Mouse (Mus musculus): ENCODE measurements around the gene Ap1g2.

DNA sequence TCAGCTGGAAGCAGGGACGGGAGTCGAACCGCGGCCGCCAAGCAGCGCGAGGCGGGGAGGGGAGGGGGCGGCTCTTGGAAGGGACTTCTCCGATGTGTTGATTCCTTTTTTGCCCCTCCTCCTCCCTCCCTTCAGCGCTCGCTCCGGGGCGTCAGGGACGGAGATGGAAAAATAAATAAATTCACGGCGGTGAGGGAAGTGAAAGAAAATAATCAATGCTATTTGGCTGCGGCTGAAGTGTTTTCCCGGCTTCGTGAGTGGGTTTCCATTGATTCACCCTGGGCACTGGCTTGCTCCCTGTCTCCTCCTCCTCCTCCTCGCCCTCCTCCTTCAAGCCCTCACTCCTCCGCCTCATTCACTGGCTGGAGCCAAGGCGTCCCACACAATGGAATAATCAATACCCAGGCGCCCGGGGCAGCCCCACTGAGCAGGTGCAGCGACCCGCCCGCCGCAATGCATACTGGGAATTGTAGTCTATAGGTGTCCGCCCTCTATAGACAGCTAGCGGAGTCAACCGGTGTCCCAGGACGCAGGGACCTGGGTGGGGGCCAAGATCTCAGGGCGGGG lies 14.3 kb downstream of the Ap1g2 start, which contains the start of gene Zfhx2:
- TF ChIP-seq USF1 (IDR thresholded peaks at IDR 0.05; ENCODE audit: low read depth): no peak
- peak; percentile 36 for TF ChIP-seq POLR2A (IDR thresholded peaks at IDR 0.05; ENCODE audit: insufficient read length, low read depth)
- TF ChIP-seq MAX (IDR thresholded peaks at IDR 0.05; ENCODE audit: low read depth): no peak
- TF ChIP-seq MYOG (IDR thresholded peaks at IDR 0.05; ENCODE audit: control insufficient read depth in 1 of 3, insufficient read depth in 1 of 3, insufficient read length in 2 of 3, low read depth in 2 of 3): peak in 2 of 3 experiments; percentile 19 to 58
- TF ChIP-seq CEBPB (IDR thresholded peaks at IDR 0.05; ENCODE audit: insufficient read depth, poor library complexity, severe bottlenecking): no peak
- no peak for TF ChIP-seq TCF3 (IDR thresholded peaks at IDR 0.05; ENCODE audit: insufficient read length, low read depth)
- no peak for TF ChIP-seq E2F4 (IDR thresholded peaks at IDR 0.05; ENCODE audit: insufficient read depth)
